Mouse (Mus musculus) 3134 (cell line): ENCODE measurements around the gene Cog5.

Experiments
- DNase-seq: peaks from one replicate; pipeline ENCODE4 v3.0.0-alpha.2; 2011; ENCODE audit warnings: low spot score; ENCODE audit not compliant: insufficient read length; ENCODE audit errors: extremely low read depth

The Cog5 gene

DNA sequence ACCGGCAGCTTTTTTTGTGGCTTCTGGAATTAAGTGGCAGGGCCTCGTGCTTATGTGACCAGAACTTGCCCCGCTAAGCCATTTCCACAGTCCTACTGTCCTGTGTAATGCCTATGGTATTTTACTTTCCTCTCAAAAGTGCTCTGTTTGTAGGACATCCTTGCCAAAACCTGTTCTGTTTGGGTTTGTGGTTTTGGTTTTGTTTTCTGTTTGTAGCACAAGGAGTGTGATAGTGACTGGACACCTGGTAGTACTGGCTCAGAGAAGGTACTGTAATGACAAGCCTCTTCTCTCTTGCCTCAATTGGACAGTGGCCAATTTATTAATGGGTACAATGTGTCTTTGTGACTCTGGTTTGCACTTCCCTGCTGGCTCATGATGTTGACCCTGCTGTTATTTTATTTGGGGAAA is 163.4 kb downstream of the Cog5 start:
- peak; percentile 54 for DNase-seq

DNA sequence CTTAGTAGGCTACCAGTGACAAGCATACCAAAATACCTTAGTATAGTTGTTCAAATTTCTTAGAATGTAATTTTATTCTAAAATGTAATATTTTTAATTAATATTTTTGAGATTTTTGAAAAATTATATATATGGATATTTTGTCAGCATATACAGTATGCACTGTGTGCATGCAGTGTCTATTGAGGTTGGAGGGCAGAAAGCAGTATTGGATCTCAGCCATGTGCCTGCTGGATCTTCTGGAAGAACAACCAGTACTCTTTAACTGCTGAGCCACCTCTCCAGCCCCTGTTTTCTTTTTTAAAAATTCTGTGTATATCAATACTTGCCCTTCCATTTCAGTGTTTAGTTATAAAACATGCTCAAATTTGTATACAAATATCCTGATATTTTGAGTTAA is 164.4 kb downstream of the Cog5 start:
- DNase-seq = no peak

DNA sequence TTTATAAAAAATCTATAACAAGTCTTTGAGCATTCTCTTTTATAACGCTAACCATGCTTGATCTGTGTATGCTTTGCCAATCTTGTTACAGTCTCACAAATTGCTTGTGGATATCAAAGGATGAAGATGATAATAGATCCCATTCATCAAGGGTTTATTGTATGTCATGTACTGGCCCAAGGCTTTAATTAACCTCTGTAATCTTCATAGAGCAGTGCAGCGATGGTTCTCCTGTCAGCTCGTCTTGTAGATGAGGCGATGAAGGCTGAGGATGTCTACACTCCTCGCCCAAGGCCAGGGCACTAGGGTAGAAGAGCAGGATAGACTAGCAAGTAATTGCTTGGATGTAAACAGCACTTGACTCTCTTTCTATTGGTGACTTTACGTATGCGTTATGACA is 164.9 kb downstream of the Cog5 start:
- no peak for DNase-seq

DNA sequence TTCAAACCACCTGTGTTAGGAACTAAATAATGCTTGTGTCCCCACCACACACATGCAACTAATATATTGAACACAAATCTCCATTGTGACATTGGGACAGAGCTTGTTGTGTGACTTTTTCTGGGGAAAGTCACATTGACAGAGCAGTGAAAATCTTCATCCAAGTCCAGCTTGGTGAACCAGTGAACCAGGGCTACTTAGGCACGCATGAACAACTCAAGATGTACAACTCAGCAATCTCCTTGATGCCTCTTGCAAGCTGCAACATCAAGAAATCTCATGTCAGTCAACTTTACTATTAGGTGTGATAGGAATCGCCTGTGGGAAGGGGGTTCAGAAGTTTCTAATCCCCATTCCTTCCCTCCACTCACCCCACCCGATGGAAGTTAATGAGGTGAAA is 169.0 kb downstream of the Cog5 start:
- DNase-seq = no peak

DNA sequence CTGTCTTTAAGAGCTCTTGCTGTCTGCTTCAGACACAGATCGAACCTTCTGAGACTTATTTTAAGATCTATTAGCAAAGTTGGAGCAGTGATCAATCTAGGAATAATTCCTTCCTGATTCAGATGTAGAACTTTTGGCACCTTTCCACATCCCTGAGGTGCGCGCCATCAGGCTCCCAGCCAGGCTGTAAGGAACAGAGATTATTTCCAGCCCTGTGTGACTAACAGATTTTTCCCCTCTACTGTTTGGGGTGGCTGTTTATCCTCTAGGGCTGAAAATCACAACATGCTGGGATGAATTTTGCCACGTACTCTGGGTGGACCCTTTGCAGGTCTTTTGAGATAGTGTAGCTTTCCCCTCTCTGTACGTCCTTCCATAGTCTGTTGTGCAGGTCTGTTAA is 170.2 kb downstream of the Cog5 start:
- no peak for DNase-seq

DNA sequence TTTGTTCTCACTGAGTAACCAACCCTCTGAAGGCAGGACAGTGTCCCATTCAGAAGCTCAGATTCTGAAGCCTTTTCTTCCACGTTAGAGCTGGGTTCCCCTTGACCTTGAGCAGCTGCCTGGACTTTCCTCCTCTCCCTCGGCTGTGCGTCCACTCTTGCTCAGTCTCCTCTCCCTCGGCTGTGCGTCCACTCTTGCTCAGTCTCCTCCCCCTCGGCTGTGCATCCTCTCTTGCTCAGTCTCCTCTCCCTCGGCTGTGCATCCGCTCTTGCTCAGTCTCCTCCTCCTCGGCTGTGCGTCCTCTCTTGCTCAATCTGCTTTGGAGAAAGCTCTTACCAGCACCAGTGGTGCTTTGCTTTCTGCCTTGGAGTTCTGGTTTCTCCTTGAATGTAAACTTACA is 171.2 kb downstream of the Cog5 start:
- DNase-seq = peak; percentile 47

DNA sequence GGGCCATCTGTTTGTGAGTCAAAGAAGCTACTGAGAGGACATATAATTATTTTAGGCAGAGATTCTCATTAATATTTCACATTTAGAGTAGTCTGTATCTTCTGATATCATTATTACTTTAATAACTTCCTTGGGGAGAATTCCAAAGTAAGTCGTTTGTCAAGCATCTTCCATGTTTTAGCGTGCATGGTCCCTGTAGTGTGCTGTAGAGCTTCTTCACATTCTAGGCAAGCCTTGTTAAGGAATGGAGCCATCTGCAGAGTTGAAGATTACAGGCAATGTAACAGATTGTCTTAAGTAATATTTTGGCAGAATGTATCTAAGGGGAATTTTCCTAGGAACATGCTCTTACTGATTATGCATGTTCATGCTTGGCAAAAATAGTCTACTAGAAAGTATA is 171.8 kb downstream of the Cog5 start:
- DNase-seq = no peak

DNA sequence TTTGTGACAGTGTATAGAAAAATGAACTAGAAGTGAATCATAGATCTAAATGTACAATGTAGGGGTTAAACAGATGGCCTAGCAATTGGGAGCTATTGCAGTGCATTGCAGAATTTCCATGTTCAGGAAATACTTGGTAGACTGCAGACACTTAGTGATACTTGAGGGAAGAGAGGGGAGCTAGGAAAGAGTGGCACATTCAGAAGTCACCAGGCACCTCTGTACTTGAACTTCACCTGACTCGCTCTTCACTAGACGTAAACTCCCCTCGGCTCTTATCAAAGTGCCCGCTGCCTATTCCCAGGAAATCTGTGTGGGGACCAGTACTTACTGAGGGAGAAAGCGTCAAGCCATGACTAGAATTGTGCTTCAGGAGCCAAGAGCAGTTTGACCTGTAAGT is 180.8 kb downstream of the Cog5 start:
- DNase-seq = no peak

DNA sequence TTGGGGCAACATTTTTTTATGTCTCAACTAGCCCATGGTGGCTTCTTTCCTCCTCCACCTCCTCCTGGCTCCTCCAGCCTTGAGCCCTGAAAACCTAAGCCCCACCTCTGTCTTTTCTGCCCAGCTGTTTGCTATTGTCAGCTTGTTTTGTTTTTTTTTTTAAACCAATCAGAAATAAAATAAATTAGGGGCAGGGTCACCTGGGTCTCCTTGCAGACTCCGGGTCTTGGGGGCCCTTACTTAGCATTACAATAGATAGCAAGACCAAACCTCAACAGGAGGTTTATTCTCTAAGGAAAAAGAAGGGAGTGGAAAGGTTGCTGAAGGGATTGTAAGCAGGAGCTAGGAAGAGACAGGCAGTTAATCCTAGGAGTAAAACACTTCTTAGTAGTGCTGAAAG is 181.5 kb downstream of the Cog5 start:
- DNase-seq = no peak

DNA sequence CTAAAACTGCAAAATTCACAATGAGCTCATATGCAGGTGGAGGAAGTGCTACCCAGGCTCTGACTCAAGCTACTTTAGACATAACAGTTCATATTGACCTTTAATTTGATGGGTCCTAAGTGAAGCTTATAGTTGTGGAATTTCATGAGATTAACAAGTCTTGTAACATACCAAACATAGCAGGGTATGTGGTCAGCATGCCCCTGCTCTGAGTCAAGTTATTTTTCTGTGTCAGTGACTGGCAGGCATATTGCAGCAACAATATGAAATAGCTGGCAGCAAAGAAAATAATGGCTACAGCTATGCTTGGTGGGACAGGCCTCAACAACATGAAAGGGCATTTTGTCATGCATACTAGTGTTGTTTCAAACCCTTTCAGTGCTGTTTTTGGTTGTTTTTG is 183.9 kb downstream of the Cog5 start:
- peak; percentile 39 for DNase-seq

DNA sequence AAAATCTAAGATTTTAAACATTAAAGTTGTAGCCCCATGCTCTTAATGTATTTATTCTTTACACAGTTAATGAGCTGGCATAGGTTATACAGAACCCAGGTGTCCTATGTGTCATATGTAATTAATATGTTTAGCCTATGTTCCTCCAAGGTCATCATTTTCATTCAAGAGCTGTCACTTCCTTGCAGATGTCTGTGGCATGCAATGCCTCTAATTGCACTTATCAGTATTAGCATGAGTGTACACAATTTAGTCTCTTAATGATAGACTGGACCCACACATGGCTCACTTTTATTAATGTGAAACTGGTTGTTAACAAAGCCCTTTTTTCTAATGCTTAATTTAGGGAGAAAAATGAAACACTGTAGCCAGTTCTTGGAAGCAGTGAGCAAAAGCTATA is 184.6 kb downstream of the Cog5 start:
- no peak for DNase-seq

DNA sequence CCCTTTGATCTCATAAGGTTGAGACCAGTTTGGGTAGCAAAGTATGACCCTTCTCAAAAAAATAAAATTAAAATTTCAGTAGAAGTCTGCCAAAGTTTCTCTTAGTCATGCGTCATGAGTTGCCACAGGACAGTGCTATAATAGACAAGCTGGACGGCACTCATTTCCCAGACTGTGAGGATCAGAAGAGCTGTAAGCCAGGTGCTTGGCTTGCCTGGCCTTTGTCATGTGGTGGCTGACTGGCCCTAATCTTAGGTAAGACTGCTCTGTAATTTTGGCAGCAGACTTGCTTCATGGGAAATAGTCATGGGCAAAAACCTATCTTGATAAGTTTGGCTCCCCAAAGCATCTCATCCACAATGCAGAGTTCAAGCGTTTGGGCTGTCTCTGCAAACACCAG is 191.4 kb downstream of the Cog5 start:
- DNase-seq = no peak

DNA sequence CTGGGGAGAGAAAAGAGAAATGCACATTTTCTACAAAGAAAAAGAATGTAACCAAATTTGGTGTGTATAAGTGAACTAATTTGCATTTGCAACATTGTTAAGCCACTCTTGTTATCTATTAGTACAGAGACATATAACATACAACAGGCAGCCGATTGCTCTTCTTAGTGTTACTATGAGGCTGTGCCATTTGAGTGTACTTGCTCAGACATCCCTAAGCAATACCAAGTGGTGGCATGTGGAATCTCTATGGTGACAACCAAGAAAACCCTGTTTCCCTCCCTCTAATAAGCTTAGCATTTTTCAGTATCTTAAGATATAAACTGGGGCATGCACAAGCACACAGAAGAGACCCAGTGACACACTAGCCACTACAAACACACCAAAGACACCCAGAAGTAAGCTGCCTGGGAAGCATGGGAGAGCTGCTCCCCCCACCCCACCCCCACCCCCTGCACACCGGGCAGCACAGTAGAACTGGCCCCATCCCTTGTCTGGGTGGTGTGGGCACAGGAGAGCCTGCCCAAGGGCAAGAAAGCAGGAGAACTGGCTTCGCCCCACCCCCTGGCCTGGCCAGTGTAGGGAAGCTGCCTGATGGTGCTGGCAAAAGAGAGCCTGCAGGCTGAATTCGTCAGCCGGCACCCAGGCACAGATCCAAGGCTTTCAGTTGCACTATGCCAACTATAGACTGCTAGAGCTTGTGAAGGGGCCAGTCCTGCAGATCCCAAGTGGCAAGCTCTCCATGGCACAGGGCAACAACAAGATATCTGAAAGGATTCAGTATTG is 194.2 kb downstream of the Cog5 start:
- peak; percentile 70 for DNase-seq

DNA sequence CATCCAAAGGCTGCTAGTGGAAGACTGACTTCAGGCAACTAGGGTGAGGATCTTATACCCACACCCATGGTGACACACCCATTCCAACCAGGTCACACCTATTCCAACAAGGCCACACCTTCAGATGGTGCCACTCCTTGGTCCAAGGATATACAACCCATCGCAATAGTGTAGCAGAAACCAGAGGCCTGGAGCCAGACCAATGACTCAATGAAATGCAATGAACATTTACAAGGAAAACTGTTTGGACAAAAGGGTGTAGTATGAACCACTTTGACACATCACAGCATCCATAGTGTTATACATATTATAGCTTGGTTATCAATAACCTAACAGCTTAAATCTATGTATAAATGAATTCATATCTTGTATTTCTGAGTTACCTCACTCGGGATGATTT is 194.9 kb downstream of the Cog5 start:
- DNase-seq = no peak

DNA sequence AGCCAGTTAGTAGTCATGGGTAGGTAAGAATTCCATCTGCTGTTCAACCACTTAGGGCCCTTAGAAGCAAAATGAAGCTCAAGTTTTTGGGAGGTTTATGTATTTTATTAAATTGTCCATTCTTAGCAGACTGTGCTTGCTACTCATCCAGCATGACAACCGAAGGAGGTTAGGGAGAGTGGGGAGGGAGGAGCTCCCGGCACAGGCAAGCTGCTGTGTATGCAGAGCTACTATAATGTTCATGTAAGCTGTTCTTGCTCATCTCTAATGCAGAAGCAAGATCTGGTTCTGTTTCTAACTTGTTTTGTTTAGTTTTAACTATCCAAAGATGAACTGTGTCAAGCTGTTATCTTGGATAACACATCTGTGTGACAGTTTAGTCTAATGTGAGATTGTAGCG is 199.4 kb downstream of the Cog5 start:
- DNase-seq = no peak

DNA sequence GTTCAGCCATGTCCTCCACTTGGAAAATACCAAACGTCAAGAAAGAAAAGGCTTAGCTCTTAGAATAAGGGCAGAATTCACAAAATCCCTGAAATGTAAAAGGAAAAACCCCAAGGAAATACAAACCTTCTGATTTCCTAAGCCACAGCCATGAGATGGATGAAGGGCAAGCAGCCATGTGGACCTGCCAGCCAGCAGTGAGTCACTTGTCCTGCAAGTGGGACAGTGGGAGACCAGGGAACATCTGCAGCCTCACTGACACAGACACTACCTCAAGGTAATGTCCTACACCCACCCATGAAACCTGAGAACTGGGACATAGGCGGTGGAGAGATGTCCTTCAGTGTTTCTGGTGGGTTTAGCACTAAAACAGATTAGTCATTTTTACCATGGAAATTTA is 200.1 kb downstream of the Cog5 start:
- DNase-seq = peak; percentile 43

DNA sequence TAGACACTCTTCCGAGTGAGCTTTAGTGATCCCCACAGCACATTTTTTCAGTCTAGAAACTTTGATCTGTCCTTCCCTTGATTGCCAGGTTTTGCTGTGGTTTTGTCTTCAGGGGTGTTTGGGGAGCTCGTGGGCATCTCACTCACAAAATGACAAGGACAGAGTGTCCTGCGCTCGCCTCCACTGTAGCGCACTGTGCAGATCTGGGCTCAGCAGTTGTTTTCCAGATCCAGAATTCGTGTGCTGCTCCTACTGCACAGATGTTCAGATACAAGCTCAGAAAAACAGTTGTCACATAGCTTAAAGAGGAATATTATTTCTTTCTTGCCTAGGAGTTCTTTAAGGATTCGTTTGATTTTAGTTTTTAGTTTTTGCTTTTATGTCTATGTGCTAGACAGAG is 203.1 kb downstream of the Cog5 start:
- no peak for DNase-seq

DNA sequence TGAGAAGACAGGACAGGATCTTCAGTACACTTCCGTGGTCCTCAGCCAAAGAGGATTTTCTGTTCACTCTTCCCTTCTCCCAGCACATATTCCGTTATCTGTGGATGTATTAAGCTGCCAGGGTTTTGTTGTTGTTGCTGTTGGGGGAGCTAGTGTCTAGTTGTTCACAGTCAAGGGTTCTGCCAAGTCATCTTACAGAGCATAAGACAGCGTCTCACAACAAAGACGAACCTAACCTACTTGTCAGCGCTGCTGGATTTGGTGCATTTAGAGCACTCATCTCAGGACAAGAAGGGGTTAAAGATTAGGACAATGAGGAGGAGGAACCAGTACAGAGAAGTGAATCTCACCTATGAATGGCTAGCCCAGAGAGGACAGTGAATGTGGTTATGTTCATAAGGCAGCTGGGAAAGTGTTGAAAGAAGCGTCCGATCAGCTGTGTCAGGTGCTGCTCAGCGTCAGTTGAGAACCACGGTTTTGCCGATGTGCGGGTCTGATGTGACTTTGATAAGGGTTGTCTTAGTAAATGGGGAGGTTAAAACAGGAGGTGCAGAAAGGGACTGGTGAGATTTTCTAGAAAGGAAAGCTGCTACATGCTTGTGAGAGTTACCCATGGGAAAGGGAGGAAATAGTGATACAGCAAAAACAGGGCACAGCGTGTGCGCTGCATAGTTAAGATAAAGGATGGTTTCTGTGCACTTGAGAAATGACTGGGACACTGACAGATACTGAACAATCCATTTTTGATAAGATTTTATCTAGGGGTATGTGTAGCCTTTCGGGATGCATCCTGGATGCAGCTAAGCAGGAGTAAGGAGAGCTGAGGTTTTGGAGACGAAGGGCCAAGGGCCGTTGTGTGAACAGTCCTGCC is 208.2 kb downstream of the Cog5 start:
- no peak for DNase-seq

DNA sequence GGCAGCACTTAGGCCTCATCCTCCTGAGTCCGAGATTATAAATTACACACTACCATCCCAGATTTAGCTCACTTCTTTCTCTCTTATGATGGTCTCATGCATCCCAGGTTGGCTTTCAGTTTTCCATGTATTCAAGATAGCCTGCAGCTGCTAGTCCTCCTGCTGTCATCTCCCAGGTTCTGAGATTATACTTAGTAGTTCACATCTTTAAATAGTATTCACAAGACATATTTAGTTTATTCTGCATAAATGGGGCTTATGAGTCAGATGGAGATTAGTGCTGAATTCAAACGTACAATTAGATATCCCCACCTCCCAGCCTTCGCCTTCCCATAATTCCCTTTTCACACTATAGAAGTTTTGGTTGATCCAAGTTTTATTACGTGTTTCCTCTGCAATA is 222.1 kb downstream of the Cog5 start:
- no peak for DNase-seq

DNA sequence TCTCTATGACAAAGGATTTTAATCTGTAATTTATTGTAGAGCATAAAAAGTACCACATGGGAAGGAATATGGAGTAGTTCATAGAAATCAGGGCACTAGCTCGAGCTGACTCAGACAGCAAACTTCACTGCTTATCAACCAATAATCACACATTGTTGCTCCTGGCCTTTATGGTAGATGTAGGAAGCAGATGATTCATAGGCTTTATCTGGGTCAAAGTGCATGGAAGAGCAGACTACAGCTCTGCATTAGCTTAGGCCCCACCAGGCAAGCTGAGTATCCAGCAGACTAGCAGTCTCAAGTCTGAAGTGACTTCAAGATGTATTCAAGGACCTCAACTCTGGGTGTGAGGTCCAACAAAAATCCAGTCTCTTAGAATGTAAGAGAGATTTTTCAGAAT is 228.1 kb downstream of the Cog5 start:
- DNase-seq = no peak

DNA sequence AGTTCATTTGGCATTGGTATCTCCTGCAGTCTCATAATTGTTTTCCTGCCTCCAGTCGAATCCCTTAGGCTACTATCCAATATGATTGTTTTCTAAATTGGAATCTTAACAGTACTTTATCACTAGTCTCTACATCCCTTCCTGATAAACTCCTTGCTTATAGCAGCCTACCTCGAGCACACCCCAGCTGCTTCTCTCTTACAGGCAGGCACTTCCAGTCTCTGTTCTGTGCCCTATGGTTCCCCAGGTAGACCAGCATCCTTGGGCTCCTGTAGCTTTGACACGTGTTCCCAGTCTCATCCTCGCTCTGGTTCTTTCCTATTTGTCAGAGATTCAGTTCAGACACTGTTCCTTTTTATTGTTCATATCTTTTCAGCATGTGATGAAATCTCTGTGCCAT is 229.7 kb downstream of the Cog5 start:
- DNase-seq = no peak

DNA sequence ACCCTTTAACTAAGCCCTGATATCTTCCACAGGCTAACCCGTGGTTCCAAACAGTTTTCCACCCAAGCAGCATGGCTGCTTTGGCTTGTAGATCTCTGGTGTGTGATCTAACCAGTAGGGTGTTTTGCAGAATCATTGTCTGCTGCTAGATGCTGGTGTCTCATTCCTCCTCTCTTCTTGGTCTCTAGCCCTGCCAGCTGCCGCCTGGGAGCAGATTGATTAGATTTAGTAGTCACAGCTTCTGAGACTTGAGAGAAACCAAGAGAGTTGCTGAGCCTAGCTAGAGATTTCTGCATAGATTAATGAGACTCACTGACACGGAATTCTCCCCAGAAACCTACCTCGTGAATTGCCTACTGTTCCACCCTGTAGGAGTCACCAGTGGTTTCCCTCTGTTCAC is 230.4 kb downstream of the Cog5 start:
- no peak for DNase-seq
